Mouse (Mus musculus) intestine, embryonic 16.5 days (tissue): ENCODE data around the gene Ntrk3. TPM values are rescaled to one million over a fixed set of nuclear protein-coding genes. Genes with fewer than 3 reads are reported as not detected.

Experiments
- ATAC-seq: fragments of 200-750 bp; cut with Nextera tagmentation; 2 replicates; pipeline ENCODE4 v1.8.0; 2017; ENCODE audit warnings: moderate TSS enrichment, moderate library complexity
- H3K27ac ChIP-seq: fragments of 300-500 bp; sonication (generic); 2 replicates; pipeline ENCODE4 v1.5.1; 2014; ENCODE audit warnings: mild to moderate bottlenecking, low read length
- H3K27me3 ChIP-seq: fragments of 300-500 bp; sonication (generic); replicated peaks from 2 replicates; pipeline ENCODE4 v1.6.1; 2014; ENCODE audit warnings: low read length, control low read depth, mixed read lengths; ENCODE audit not compliant: control insufficient read depth, insufficient read depth
- H3K36me3 ChIP-seq: fragments of 300-500 bp; sonication (generic); 2 replicates; pipeline ENCODE4 v1.6.1; 2014; ENCODE audit warnings: low read length, control low read depth; ENCODE audit not compliant: control insufficient read depth, insufficient read depth
- H3K4me1 ChIP-seq: fragments of 300-500 bp; sonication (generic); 2 replicates; pipeline ENCODE4 v1.6.1; 2014; ENCODE audit warnings: low read length, control low read depth, mixed read lengths; ENCODE audit not compliant: control insufficient read depth, insufficient read depth
- H3K4me2 ChIP-seq: fragments of 300-500 bp; sonication (generic); 2 replicates; pipeline ENCODE4 v1.6.1; 2014; ENCODE audit warnings: low read depth, low read length, control low read depth
- H3K4me3 ChIP-seq: fragments of 300-500 bp; sonication (generic); 2 replicates; pipeline ENCODE4 v1.5.1; 2014; ENCODE audit warnings: mild to moderate bottlenecking, low read length
- H3K9ac ChIP-seq: fragments of 300-500 bp; sonication (generic); 2 replicates; pipeline ENCODE4 v1.6.1; 2014; ENCODE audit warnings: low read depth, low read length
- H3K9me3 ChIP-seq: fragments of 300-500 bp; sonication (generic); 2 replicates; pipeline ENCODE4 v1.6.1; 2016; ENCODE audit warnings: low read length, control low read depth; ENCODE audit not compliant: control insufficient read depth
- WGBS: fragments of 180-500 bp; shearing (Covaris S2); extraction: QIAGEN DNeasy Blood & Tissue Kit; methylation state at CpG from one replicate; pipeline ENCODE4 v1.1.7; 2014; 5-methylcytosine and 5-hydroxymethylcytosine counted together
- polyA plus RNA-seq: library from polyadenylated mRNA; unstranded; fragments of >200 nt; fragmentation: Nextera tagmentation; extraction: Ambion mirVana; gene quantifications from 2 replicates; pipeline ENCODE4 v1.2.1, GENCODE M21; 2015

Gene Ntrk3
- polyA plus RNA-seq, 1 experiment from 2014 or later = 2.1 TPM

DNA sequence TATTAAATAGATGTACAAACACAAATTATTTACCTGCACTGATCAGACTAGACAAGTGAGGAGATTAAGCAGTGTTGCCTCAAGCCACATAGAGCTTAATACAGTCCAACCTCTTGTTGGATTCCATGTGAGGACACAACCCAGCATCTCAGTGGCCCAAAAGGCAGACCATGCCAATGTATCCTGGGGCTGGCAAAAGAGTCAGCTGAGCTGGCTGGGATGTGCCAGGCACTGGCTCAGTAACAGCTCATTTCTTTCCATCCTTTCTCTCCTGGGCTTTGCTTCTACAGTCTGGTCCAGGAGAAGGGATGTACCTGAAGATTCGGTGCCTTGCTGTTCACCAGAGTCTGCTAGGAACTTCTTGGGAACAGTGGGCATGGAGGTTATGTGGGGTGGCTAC, 266.5 kb downstream of the Ntrk3 start:
- no peak overlapping the region for H3K4me2 ChIP-seq
- no peak overlapping the region for H3K27ac ChIP-seq
- 86% methylated on average over 1 of the region's 1 CpGs for WGBS
- no peaks in the 10 kb centered on the region for H3K36me3 ChIP-seq
- H3K27me3 ChIP-seq = no peaks in the 10 kb centered on the region
- no peaks in the 10 kb centered on the region for H3K9me3 ChIP-seq
- H3K9ac ChIP-seq = no peak overlapping the region
- H3K4me3 ChIP-seq = no peak overlapping the region
- no peak for ATAC-seq
- H3K4me1 ChIP-seq = no peaks in the 10 kb centered on the region

DNA sequence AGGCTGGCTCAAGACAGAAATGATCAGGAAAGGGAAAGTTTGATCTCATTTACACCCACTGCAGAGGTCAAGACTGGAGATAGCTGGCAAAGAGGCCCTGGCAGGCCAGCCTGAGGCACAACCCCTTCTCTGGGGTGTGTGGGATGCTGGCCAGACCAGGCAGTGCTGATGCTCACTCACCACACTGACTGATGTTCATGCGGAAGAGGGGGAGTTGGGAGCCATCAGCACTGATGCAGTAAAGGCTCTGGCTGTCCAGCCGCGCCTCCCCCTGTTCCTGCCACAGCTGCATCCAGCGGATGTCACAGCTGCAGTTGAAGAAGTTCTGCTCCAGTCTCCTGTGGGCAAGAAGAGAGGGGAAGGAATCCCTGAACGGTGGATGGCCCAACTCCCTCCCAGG, 275.2 kb downstream of the Ntrk3 start:
- H3K36me3 ChIP-seq = no peaks in the 10 kb centered on the region
- 64% methylated on average over 5 of the region's 5 CpGs for WGBS
- no peaks in the 10 kb centered on the region for H3K27me3 ChIP-seq
- no peak overlapping the region for H3K9ac ChIP-seq
- no peak for ATAC-seq
- no peak overlapping the region for H3K4me2 ChIP-seq
- no peak overlapping the region for H3K4me3 ChIP-seq
- H3K9me3 ChIP-seq = no peaks in the 10 kb centered on the region
- no peaks in the 10 kb centered on the region for H3K4me1 ChIP-seq
- no peak overlapping the region for H3K27ac ChIP-seq

DNA sequence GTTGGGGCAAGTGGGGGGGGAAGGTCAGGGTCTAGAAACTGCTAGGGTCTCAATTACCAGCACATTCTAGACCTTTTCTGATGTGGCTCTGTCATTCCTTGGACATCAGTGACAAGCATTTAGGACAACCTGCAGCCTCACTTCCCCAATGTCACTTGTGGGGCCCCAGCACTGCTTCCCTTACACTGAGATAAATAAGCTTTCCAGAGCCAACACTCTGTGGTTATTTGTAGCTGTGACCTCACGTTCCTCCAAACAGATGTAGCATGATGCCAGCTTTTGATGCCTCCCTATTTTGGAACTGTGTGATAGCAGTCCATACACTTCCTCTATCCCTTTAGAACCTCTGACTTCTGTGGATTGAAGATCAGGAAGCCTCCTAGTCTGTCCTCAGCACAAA, 278.8 kb downstream of the Ntrk3 start:
- Histone ChIP-seq H3K4me3 (no peak overlapping the region), H3K4me1 (no peaks in the 10 kb centered on the region), H3K9ac (no peak overlapping the region), H3K9me3 (no peaks in the 10 kb centered on the region), H3K4me2 (no peak overlapping the region), H3K27me3 (no peaks in the 10 kb centered on the region), H3K36me3 (no peaks in the 10 kb centered on the region), H3K27ac (no peak overlapping the region)
- 69% methylated on average over 1 of the region's 1 CpGs for WGBS
- no peak for ATAC-seq

GRCm38 (mm10) chr7:78451666-78452065, 286.1 kb downstream of the Ntrk3 start:
- ATAC-seq = no peak
- Histone ChIP-seq H3K9me3 (no peaks in the 10 kb centered on the region), H3K4me3 (no peak overlapping the region), H3K27me3 (no peaks in the 10 kb centered on the region), H3K4me1 (no peaks in the 10 kb centered on the region), H3K4me2 (no peak overlapping the region), H3K27ac (no peak overlapping the region), H3K9ac (no peak overlapping the region), H3K36me3 (no peaks in the 10 kb centered on the region)
- WGBS = 73% methylated on average over 2 of the region's 2 CpGs

- Histone ChIP-seq H3K36me3 (no peaks in the 10 kb centered on the region), H3K4me2 (no peak overlapping the region), H3K4me3 (no peak overlapping the region), H3K4me1 (no peaks in the 10 kb centered on the region), H3K9me3 (no peaks in the 10 kb centered on the region), H3K9ac (no peak overlapping the region), H3K27me3 (no peaks in the 10 kb centered on the region), H3K27ac (no peak overlapping the region)
- no peak for ATAC-seq
- 88% methylated on average over 6 of the region's 6 CpGs for WGBS
These were observed 287.8 kb downstream of the Ntrk3 start for GRCm38 (mm10) chr7:78449909-78450592.

DNA sequence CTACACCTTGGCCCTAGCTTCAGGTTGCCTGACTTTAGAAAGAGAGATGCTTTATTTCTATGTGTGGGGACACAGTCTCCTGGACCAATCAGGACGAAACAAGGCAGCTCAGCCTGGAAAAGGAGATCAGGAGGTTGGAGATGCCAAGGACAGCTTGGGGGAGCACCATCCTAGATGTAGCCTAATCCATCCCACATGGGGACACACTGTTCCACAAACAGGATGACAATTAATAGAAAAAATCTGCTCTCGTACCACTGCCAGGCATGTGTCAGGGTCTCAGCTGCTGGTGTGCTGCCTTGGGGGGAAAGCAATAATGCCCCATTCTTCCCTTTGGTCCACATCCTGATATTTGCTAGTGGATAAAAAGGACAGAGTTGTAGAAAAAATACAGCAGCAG, 289.0 kb downstream of the Ntrk3 start:
- WGBS = 78% methylated on average over 2 of the region's 2 CpGs
- no peak for ATAC-seq
- no peaks in the 10 kb centered on the region for H3K27me3 ChIP-seq
- H3K4me3 ChIP-seq = no peak overlapping the region
- no peak overlapping the region for H3K27ac ChIP-seq
- H3K4me2 ChIP-seq = no peak overlapping the region
- no peaks in the 10 kb centered on the region for H3K4me1 ChIP-seq
- no peaks in the 10 kb centered on the region for H3K9me3 ChIP-seq
- no peaks in the 10 kb centered on the region for H3K36me3 ChIP-seq
- no peak overlapping the region for H3K9ac ChIP-seq

GRCm38 (mm10) chr7:78443373-78444036, 294.3 kb downstream of the Ntrk3 start:
- Histone ChIP-seq H3K4me3 (no peak overlapping the region), H3K4me1 (no peaks in the 10 kb centered on the region), H3K9ac (no peak overlapping the region), H3K4me2 (no peak overlapping the region), H3K9me3 (no peaks in the 10 kb centered on the region), H3K27me3 (no peaks in the 10 kb centered on the region), H3K27ac (no peak overlapping the region), H3K36me3 (no peaks in the 10 kb centered on the region)
- 79% methylated on average over 5 of the region's 5 CpGs for WGBS
- no peak for ATAC-seq

- no peaks in the 10 kb centered on the region for H3K4me1 ChIP-seq
- no peak for ATAC-seq
- no peaks in the 10 kb centered on the region for H3K9me3 ChIP-seq
These were observed 296.1 kb downstream of the Ntrk3 start for GRCm38 (mm10) chr7:78441706-78442105.

GRCm38 (mm10) chr7:78440896-78441295, 296.9 kb downstream of the Ntrk3 start:
- Histone ChIP-seq H3K4me1 (no peaks in the 10 kb centered on the region), H3K4me2 (no peak overlapping the region), H3K4me3 (no peak overlapping the region), H3K27ac (no peak overlapping the region), H3K27me3 (no peaks in the 10 kb centered on the region), H3K9me3 (no peaks in the 10 kb centered on the region), H3K9ac (no peak overlapping the region), H3K36me3 (no peaks in the 10 kb centered on the region)
- no peak for ATAC-seq
- WGBS = 87% methylated on average over 3 of the region's 3 CpGs

More at GRCm38 (mm10) chr7:78441706-78442105, 296.1 kb downstream of the Ntrk3 start:
- H3K9ac ChIP-seq = no peak overlapping the region
- H3K27ac ChIP-seq = no peak overlapping the region
- no peak overlapping the region for H3K4me3 ChIP-seq
- H3K27me3 ChIP-seq = no peaks in the 10 kb centered on the region
- no peak overlapping the region for H3K4me2 ChIP-seq
- no peaks in the 10 kb centered on the region for H3K36me3 ChIP-seq

DNA sequence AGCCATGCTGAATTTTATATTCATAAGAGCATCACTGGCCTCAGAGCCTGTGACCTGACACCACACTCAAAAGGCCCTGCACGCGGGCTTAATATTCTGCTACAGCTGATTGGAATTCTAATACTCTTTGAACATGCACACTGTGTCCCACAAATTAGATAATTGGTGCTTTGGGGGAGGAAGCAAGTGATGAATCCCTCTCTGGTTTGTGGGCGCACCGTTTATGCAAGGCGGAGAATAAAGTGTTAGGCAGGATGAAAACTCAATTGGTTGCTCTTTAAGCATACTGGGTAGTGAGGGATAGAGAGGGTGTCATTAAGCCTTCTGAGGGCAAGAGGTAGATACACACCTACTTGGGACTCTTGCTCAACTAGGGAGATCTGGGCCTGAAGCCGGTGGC, 297.3 kb downstream of the Ntrk3 start:
- Histone ChIP-seq H3K4me3 (no peak overlapping the region), H3K4me1 (no peaks in the 10 kb centered on the region), H3K4me2 (no peak overlapping the region), H3K27ac (no peak overlapping the region), H3K27me3 (no peaks in the 10 kb centered on the region), H3K36me3 (no peaks in the 10 kb centered on the region), H3K9ac (no peak overlapping the region), H3K9me3 (no peaks in the 10 kb centered on the region)
- 89% methylated on average over 6 of the region's 6 CpGs for WGBS
- no peak for ATAC-seq
